Mouse (Mus musculus): ENCODE measurements at regions not wholly inside any gene's neighbourhood (a gene's known extent, or its start where the extent isn't known, plus 50 kb on each side); places are given as distances from the start of the nearest gene placed in this dataset.

- CTCF ChIA-PET, result no interaction called here
- H3K27me3 ChIP-seq, result peaks cover 13% of the 10 kb centered on the region
- no peak for DNase-seq (ENCODE audit: low read depth, low spot score)
- ATAC-seq, result no peak
- POLR2A ChIA-PET, result no interaction called here
- in situ Hi-C loops (cut with MboI; ENCODE audit: low pct_unique_long_range_greater_than_20kb), result no loop called here
- TF ChIP-seq CTCF (IDR thresholded peaks at IDR 0.05), result no peak
Observed at GRCm38 (mm10) chr9:46482859-46483443, 163.2 kb upstream of the 4931429L15Rik start.

DNA sequence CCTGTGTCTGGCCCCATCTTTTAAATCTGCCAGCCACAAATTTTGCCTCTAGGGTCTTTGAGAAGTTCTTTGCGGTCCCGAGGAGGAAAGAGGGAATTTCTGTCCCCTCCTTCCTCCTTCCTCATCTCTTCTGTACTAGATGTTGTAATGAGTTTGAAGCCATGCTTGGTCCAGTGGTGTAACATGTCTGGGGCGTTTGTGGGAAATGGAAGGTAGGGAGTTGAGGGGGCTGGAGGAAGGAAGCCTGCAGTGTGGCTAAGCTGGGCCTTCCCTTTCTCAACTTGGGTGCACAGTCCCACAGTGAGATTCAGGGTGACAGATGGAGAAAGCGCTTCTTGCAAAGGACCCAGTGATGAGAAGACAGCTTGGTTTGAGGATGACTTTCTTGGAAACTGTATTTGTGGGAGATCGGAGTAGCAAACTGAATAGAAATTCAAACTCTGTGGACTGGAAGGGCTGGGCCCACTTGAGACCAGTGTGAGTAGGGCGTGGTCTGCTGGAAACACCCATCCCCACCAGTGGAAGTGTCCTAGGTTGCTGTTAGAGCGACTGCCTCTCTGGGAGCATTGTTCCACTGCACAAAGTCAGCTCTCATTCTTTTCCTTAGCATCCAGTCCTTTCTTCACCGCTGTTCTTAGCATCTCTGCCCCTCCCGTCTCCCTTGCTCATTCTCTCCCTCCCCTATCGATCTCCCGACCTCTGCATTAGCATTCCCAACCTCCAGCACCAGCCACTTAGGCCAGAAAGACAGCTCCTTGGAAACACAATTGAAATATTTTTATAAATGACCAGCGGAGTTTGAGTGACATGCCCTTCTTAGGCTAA lies 162.5 kb upstream of the 4931429L15Rik start:
- POLR2A ChIA-PET, result no interaction called here
- H3K27me3 ChIP-seq, result peaks cover 13% of the 10 kb centered on the region
- no peak for DNase-seq (ENCODE audit: low read depth, low spot score)
- no peak for TF ChIP-seq CTCF (IDR thresholded peaks at IDR 0.05)
- no peak for ATAC-seq
- CTCF ChIA-PET, result no interaction called here
- in situ Hi-C loops (cut with MboI; ENCODE audit: low pct_unique_long_range_greater_than_20kb), result no loop called here

GRCm38 (mm10) chr9:46481491-46481890 lies 161.7 kb upstream of the 4931429L15Rik start:
- TF ChIP-seq CTCF (IDR thresholded peaks at IDR 0.05), result no peak
- POLR2A ChIA-PET, result no interaction called here
- ATAC-seq (no peak), DNase-seq (ENCODE audit: low read depth, low spot score) (no peak)
- H3K27me3 ChIP-seq, result peaks cover 13% of the 10 kb centered on the region
- CTCF ChIA-PET, result no interaction called here
- in situ Hi-C loops (cut with MboI; ENCODE audit: low pct_unique_long_range_greater_than_20kb), result no loop called here

DNA sequence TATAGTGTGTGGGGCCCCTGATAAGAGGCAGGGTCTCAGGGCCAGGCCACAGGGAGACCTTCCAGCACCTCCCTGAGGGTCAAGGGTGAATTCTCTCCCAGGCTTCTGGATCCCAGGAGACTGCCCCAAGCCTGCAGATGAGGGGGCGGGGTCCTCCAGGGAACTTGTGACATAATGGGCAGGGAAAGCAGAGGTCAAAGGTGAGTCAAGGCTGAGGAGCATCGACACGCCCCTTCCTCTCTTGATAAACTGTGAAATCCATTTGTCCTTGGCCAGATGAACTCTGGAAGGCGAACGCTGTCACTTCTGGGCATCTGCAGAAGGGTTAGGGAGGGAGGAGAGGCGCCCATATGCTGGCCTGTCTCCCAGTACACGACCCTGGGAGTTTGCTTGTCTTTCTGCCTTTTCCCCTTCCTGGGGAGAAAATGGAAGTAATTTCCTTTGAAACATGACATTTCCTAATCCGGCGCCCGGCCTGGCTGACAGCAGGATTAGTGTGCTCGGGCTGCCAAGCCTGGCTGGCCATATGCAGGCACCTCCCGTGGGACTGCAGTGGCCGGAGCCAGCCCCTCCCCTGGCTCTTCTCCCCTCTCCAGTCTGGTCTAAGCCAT lies 160.4 kb upstream of the 4931429L15Rik start:
- in situ Hi-C loops (cut with MboI; ENCODE audit: low pct_unique_long_range_greater_than_20kb), result no loop called here
- no peak for DNase-seq (ENCODE audit: low read depth, low spot score)
- no peak for ATAC-seq

DNA sequence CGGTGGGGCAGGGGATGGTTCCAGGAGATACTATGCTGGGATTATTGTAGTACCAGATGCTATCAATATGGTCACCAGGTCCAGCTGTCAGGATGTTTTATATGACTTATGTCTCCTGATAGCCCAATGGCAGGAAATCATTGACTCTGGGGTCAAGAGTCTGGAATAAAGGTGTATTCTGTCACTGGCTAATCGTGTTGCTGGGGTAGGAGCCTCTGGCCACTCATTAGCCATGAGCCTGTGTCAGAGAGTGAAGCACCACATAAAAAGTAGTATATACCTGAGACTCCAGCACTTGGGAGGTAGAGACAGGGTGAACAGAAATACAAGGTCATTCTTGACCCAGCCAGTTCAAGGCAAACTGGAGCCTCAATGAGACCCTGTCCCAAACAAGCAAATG lies 158.8 kb upstream of the 4931429L15Rik start:
- ATAC-seq, result no peak
- POLR2A ChIA-PET, result no interaction called here
- CTCF ChIA-PET, result no interaction called here
- TF ChIP-seq CTCF (IDR thresholded peaks at IDR 0.05), result no peak
- no peak for DNase-seq (ENCODE audit: low read depth, low spot score)
- in situ Hi-C loops (cut with MboI; ENCODE audit: low pct_unique_long_range_greater_than_20kb), result no loop called here
- H3K27me3 ChIP-seq, result peaks cover 13% of the 10 kb centered on the region

More for the DNA sequence above, 160.4 kb upstream of the 4931429L15Rik start:
- POLR2A ChIA-PET, result no interaction called here
- CTCF ChIA-PET, result no interaction called here
- no peak for TF ChIP-seq CTCF (IDR thresholded peaks at IDR 0.05)
- H3K27me3 ChIP-seq, result peaks cover 19% of the 10 kb centered on the region

DNA sequence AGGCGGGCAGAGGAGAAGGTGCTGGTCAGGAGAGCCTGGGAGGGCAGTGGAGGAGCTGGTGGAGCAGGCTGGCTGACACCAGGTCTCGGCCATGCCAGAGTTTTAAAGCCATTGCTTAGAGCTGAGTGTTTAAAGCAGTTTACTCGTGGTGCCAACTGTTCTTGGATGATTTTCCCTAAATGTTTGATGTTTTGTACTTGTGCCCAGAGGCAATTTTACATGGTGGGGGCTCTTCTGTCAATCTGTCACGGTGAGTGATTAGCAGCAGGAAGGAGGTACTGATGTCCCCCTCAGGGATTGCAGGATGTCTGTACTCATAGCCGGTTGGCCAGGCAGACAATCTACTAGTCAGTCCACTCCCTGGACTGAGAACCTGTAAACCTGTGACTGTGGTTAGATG lies 156.7 kb upstream of the 4931429L15Rik start:
- no peak for TF ChIP-seq CTCF (IDR thresholded peaks at IDR 0.05)
- POLR2A ChIA-PET, result no interaction called here
- ATAC-seq, result no peak

DNA sequence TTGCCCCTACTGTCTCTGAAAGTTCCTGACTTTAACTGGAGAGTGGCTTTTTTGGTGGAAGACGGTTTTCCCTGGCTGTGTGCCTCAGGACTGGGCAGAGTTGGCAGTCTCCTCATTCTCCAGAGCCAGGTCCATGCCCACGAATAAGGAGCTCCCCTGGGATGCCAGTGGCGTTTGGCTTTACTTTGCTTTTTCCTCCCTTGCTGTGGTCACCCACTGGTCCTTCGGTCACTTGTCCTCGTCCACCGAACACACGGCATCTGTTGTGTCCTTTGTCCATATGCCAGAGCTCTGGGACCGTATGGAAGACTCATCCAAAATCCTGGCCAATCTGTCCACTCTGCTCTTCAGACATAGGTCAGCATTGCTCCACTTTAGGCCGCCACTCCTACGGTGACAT lies 153.9 kb upstream of the 4931429L15Rik start:
- POLR2A ChIA-PET, result no interaction called here
- CTCF ChIA-PET, result no interaction called here
- H3K27me3 ChIP-seq, result peaks cover 6% of the 10 kb centered on the region
- ATAC-seq (no peak), DNase-seq (ENCODE audit: low read depth, low spot score) (no peak)
- in situ Hi-C loops (cut with MboI; ENCODE audit: low pct_unique_long_range_greater_than_20kb), result no loop called here
- TF ChIP-seq CTCF (IDR thresholded peaks at IDR 0.05), result no peak

More for the DNA sequence above, 156.7 kb upstream of the 4931429L15Rik start:
- in situ Hi-C loops (cut with MboI; ENCODE audit: low pct_unique_long_range_greater_than_20kb), result no loop called here
- CTCF ChIA-PET, result no interaction called here
- no peak for DNase-seq (ENCODE audit: low read depth, low spot score)
- H3K27me3 ChIP-seq, result peaks cover 6% of the 10 kb centered on the region

- ChIA-PET POLR2A (no interaction called here), CTCF (no interaction called here)
- no peak for ATAC-seq
- no peaks in the 10 kb centered on the region for H3K27me3 ChIP-seq
- no peak for TF ChIP-seq CTCF (IDR thresholded peaks at IDR 0.05)
- DNase-seq (ENCODE audit: low read depth, low spot score), result no peak
- in situ Hi-C loops (cut with MboI; ENCODE audit: low pct_unique_long_range_greater_than_20kb), result no loop called here
Observed at GRCm38 (mm10) chr9:46469521-46469920, 149.7 kb upstream of the 4931429L15Rik start.

DNA sequence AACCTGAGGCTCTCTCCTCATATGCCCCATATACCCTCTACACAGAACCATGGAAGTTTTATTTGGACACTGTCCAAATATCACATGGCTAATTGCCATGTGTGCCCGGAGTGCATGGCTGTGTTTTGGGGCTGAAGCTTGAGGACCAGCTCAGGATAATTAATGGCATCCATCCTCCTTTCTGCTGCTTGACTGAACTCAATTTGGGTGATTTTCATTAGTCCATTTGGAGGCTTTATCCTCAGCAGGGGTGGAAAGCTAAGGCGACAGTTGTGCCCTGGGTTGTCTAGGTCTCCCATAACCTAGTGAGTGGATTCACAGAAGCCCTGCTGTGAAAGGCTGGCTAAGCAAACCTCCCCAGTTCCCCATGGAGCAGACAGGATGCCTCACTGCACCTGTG lies 148.5 kb upstream of the 4931429L15Rik start:
- in situ Hi-C loops (cut with MboI; ENCODE audit: low pct_unique_long_range_greater_than_20kb), result no loop called here
- TF ChIP-seq CTCF (IDR thresholded peaks at IDR 0.05), result no peak

GRCm38 (mm10) chr9:46467671-46468070 lies 147.9 kb upstream of the 4931429L15Rik start:
- no peaks in the 10 kb centered on the region for H3K27me3 ChIP-seq
- in situ Hi-C loops (cut with MboI; ENCODE audit: low pct_unique_long_range_greater_than_20kb), result no loop called here
- CTCF ChIA-PET, result no interaction called here
- no peak for TF ChIP-seq CTCF (IDR thresholded peaks at IDR 0.05)
- no peak for DNase-seq (ENCODE audit: low read depth, low spot score)
- no peak for ATAC-seq
- POLR2A ChIA-PET, result no interaction called here

More for the DNA sequence above, 148.5 kb upstream of the 4931429L15Rik start:
- no peaks in the 10 kb centered on the region for H3K27me3 ChIP-seq
- DNase-seq (ENCODE audit: low read depth, low spot score), result no peak
- POLR2A ChIA-PET, result no interaction called here
- CTCF ChIA-PET, result no interaction called here
- ATAC-seq, result no peak

DNA sequence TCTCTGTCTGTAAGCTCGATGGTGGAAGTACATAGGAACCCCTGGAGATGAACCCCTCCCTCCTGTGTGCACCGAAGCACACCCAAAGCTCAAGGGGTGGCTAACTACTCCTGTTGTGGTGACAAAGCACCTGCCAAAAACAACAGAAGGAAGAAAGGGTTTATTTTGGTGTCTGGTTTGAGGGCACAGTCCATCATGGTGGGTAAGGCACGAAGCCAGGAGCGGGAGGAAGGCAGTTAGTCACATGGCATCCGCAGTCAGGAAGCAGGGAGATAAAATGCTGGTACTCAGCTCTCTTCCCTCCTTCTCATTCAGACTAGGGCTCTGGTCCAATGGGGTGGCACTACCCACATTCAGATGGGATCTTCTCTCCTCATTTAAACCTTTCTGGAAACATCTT lies 142.9 kb upstream of the 4931429L15Rik start:
- in situ Hi-C loops (cut with MboI; ENCODE audit: low pct_unique_long_range_greater_than_20kb), result no loop called here
- peaks cover 5% of the 10 kb centered on the region for H3K27me3 ChIP-seq
- TF ChIP-seq CTCF (IDR thresholded peaks at IDR 0.05), result no peak
- ChIA-PET CTCF (no interaction called here), POLR2A (no interaction called here)
- DNase-seq (ENCODE audit: low read depth, low spot score) (no peak), ATAC-seq (no peak)
